Mouse (Mus musculus) heart, embryonic 11.5 days (tissue): ENCODE data around the gene Ccdc33. TPM values are rescaled to one million over a fixed set of nuclear protein-coding genes. Genes with fewer than 3 reads are reported as not detected.

Source experiments
- ATAC-seq: fragments of 200-750 bp; cut with Nextera tagmentation; replicated peaks from 2 replicates; pipeline ENCODE4 v1.8.0; 2017; ENCODE audit warnings: moderate library complexity; ENCODE audit not compliant: insufficient number of reproducible peaks, low FRiP score, low TSS enrichment
- H3K27ac ChIP-seq: fragments of 300-500 bp; sonication (generic); 2 replicates; pipeline ENCODE4 v1.5.1; 2014; ENCODE audit warnings: mild to moderate bottlenecking, low read depth, low read length
- H3K27me3 ChIP-seq: fragments of 300-500 bp; sonication (generic); 2 replicates; pipeline ENCODE4 v1.6.1; 2014; ENCODE audit warnings: mild to moderate bottlenecking, low read length, mixed read lengths; ENCODE audit not compliant: control insufficient read depth, insufficient read depth
- H3K36me3 ChIP-seq: fragments of 300-500 bp; sonication (generic); 2 replicates; pipeline ENCODE4 v1.6.1; 2014; ENCODE audit warnings: mild to moderate bottlenecking, low read length, moderate library complexity, mixed read lengths; ENCODE audit not compliant: control insufficient read depth, insufficient read depth
- H3K4me1 ChIP-seq: fragments of 300-500 bp; sonication (generic); 2 replicates; pipeline ENCODE4 v1.6.1; 2014; ENCODE audit warnings: low read length; ENCODE audit not compliant: control insufficient read depth, insufficient read depth
- H3K4me2 ChIP-seq: fragments of 300-500 bp; sonication (generic); 2 replicates; pipeline ENCODE4 v1.6.1; 2014; ENCODE audit warnings: mild to moderate bottlenecking, moderate library complexity
- H3K4me3 ChIP-seq: fragments of 300-500 bp; sonication (generic); 2 replicates; pipeline ENCODE4 v1.5.1; 2014; ENCODE audit warnings: low read depth, low read length
- H3K9ac ChIP-seq: fragments of 300-500 bp; sonication (generic); 2 replicates; pipeline ENCODE4 v1.6.1; 2014; ENCODE audit warnings: mild to moderate bottlenecking, low read depth, low read length, moderate library complexity
- H3K9me3 ChIP-seq: fragments of 300-500 bp; sonication (generic); replicated peaks from 2 replicates; pipeline ENCODE4 v1.6.1; 2016; ENCODE audit warnings: low read length; ENCODE audit not compliant: control insufficient read depth
- WGBS: fragments of 180-500 bp; shearing (Covaris S2); extraction: QIAGEN DNeasy Blood & Tissue Kit; methylation state at CpG from one replicate; pipeline ENCODE4 v1.1.7; 2014; ENCODE audit not compliant: insufficient replicate concordance; 5-methylcytosine and 5-hydroxymethylcytosine counted together
- polyA plus RNA-seq: library from polyadenylated mRNA; unstranded; fragments of >200 nt; fragmentation: Nextera tagmentation; extraction: Ambion mirVana; gene quantifications from 2 replicates; pipeline ENCODE4 v1.2.1, GENCODE M21; 2014

Ccdc33 gene
- polyA plus RNA-seq, 1 experiment from 2014 or later: not detected

DNA sequence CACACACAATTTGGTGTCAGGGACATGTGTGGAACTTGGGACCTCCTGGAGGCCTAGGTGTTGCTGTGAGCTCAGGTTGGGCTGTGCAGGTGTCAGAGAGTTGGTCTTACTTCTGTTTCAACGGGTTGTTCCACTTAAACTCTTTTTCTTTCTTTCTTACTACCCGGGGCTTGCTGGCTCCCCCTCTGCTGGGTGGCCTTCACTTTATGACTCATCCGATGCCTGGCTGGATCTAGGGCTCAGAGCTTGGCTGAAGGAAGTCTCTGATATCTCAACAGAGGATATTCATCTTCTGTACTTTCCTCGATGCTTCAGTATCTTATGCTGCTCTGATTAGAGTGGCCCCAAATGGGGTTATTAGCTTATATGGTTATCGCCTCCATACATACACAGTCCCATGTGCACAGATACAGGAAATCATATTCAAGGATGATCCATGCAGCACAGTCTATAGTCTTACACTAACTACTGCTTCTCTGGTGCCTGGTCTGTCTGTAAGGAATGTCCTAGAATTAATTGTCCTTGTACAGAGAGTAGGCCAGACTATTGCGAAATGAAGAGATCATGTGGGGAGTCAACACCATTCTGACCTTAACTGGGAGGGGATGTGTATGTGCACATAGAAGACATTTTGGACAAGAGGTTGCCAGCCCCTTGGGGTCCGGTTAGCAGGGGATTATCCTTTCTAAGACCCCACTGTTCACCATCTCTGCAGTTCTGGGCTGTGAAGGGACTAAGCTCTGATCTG lies 82.5 kb downstream of the Ccdc33 start:
- no peak overlapping the region for H3K4me2 ChIP-seq
- H3K36me3 ChIP-seq: no peaks in the 10 kb centered on the region
- ATAC-seq: no peak
- H3K4me3 ChIP-seq: no peak overlapping the region
- 61% methylated on average over 7 of the region's 7 CpGs for WGBS
- H3K9me3 ChIP-seq: no peaks in the 10 kb centered on the region
- no peak overlapping the region for H3K27ac ChIP-seq
- H3K9ac ChIP-seq: no peak overlapping the region
- no peaks in the 10 kb centered on the region for H3K4me1 ChIP-seq
- peaks cover 23% of the 10 kb centered on the region for H3K27me3 ChIP-seq

DNA sequence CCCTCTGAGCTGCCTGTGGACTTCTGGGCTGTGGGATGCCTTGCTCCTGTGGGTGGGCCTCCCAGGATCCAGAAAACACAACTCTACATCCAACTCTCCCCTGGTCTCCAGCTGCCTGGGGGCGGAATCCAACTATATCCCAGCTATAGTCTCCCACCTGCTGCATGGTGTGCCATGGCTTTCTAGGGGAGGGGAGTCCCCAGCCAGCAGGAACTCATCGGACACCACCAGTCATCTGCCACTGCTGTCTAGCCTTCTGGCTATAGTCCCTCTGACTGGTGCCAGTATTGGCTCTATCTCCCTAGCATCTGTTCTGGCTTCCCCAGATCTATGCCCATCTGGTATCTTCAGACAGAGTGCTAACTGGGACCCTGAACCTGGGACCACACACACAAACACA lies 83.1 kb downstream of the Ccdc33 start:
- Histone ChIP-seq H3K9me3 (no peaks in the 10 kb centered on the region), H3K27me3 (peaks cover 23% of the 10 kb centered on the region), H3K36me3 (no peaks in the 10 kb centered on the region), H3K4me3 (no peak overlapping the region), H3K4me1 (no peaks in the 10 kb centered on the region), H3K4me2 (no peak overlapping the region), H3K27ac (no peak overlapping the region), H3K9ac (no peak overlapping the region)
- ATAC-seq: no peak
- 55% methylated on average over 2 of the region's 2 CpGs for WGBS

GRCm38 (mm10) chr9:58031895-58032294 lies 86.7 kb downstream of the Ccdc33 start:
- H3K27me3 ChIP-seq: peaks cover 11% of the 10 kb centered on the region
- no peak for ATAC-seq
- no peak overlapping the region for H3K4me2 ChIP-seq
- no peaks in the 10 kb centered on the region for H3K4me1 ChIP-seq
- no peaks in the 10 kb centered on the region for H3K9me3 ChIP-seq
- no peak overlapping the region for H3K9ac ChIP-seq
- H3K36me3 ChIP-seq: no peaks in the 10 kb centered on the region
- WGBS: 71% methylated on average over 5 of the region's 5 CpGs
- no peak overlapping the region for H3K4me3 ChIP-seq
- H3K27ac ChIP-seq: no peak overlapping the region

DNA sequence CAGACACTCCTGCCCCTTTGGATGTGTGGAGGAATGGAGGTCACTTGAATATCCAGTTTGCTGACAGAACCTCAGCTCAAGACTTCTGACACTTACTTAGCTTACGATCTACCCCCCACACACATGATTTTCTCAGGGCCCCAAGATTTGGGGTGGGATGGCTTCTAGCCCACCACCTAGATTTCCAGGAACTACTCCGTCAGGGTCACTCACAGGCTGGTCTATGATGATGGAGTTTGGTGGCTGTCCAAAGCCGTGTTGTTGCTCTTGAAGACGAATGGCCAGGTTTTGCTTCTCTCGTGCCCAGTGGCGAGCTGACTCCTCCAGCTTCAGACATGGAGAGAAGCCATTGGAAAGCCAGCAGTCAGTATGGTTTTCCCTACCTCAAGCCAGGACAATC lies 89.0 kb downstream of the Ccdc33 start:
- Histone ChIP-seq H3K4me2 (no peak overlapping the region), H3K9ac (no peak overlapping the region), H3K9me3 (no peaks in the 10 kb centered on the region), H3K36me3 (no peaks in the 10 kb centered on the region), H3K27ac (no peak overlapping the region), H3K4me3 (no peak overlapping the region), H3K27me3 (peaks cover 7% of the 10 kb centered on the region; the same call in 1 of the 2 replicates), H3K4me1 (no peaks in the 10 kb centered on the region)
- no peak for ATAC-seq
- WGBS: 82% methylated on average over 6 of the region's 6 CpGs

GRCm38 (mm10) chr9:58028841-58029240 lies 89.8 kb downstream of the Ccdc33 start:
- Histone ChIP-seq H3K36me3 (no peaks in the 10 kb centered on the region), H3K4me3 (no peak overlapping the region), H3K4me2 (no peak overlapping the region), H3K9ac (no peak overlapping the region), H3K27me3 (peaks cover 7% of the 10 kb centered on the region; the same call in 1 of the 2 replicates), H3K9me3 (no peaks in the 10 kb centered on the region), H3K4me1 (no peaks in the 10 kb centered on the region), H3K27ac (no peak overlapping the region)
- no peak for ATAC-seq
- WGBS: 50% methylated on average over 5 of the region's 5 CpGs

- ATAC-seq: no peak
- H3K4me2 ChIP-seq: no peak overlapping the region
- H3K4me1 ChIP-seq: no peaks in the 10 kb centered on the region
- no peak overlapping the region for H3K27ac ChIP-seq
- peaks cover under 1% of the 10 kb centered on the region; the same call in 1 of the 2 replicates for H3K27me3 ChIP-seq
- no peaks in the 10 kb centered on the region for H3K9me3 ChIP-seq
- no peaks in the 10 kb centered on the region for H3K36me3 ChIP-seq
- WGBS: 41% methylated on average over 2 of the region's 2 CpGs
- no peak overlapping the region for H3K4me3 ChIP-seq
- H3K9ac ChIP-seq: no peak overlapping the region
Observed at GRCm38 (mm10) chr9:58027426-58028180, 91.0 kb downstream of the Ccdc33 start.

GRCm38 (mm10) chr9:58025995-58026394 lies 92.6 kb downstream of the Ccdc33 start:
- Histone ChIP-seq H3K4me1 (no peaks in the 10 kb centered on the region), H3K27me3 (no peaks in the 10 kb centered on the region; the same call in 1 of the 2 replicates), H3K27ac (no peak overlapping the region), H3K4me3 (no peak overlapping the region), H3K4me2 (no peak overlapping the region), H3K9ac (no peak overlapping the region), H3K9me3 (no peaks in the 10 kb centered on the region), H3K36me3 (no peaks in the 10 kb centered on the region)
- ATAC-seq: no peak
- WGBS: 75% methylated on average over 9 of the region's 9 CpGs

DNA sequence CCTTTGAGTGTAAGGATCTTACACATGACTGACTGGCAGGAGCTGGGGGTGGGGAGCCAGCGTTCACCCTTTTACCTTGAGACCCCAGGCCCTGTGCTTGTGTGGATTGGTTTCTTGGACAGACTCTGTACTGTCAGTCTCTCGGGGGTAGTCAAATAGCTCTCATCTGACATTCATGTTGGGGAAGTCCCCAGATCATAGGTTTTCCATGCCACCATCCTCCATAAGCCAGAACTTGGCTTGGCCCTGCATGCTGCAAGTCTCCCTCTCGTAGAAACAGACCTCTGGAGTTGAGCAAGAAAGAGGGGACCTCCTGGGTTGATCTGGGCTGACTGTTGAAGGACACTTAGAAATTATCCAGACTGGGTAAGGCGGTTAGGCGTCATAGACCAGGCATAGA lies 100.2 kb downstream of the Ccdc33 start:
- H3K4me3 ChIP-seq: no peak overlapping the region
- 73% methylated on average over 5 of the region's 5 CpGs for WGBS
- H3K4me1 ChIP-seq: peaks cover 5% of the 10 kb centered on the region; the same call in 1 of the 2 replicates
- no peak for ATAC-seq
- H3K36me3 ChIP-seq: no peaks in the 10 kb centered on the region
- no peak overlapping the region for H3K27ac ChIP-seq
- no peaks in the 10 kb centered on the region; the same call in 1 of the 2 replicates for H3K27me3 ChIP-seq
- H3K9me3 ChIP-seq: no peaks in the 10 kb centered on the region
- no peak overlapping the region for H3K4me2 ChIP-seq
- no peak overlapping the region for H3K9ac ChIP-seq
